Mouse (Mus musculus) spleen, postnatal 36 days (tissue): Measurements from ENCODE around the gene Apol6.

Experiments
- DNase-seq, 2 experiments: peaks; one replicate each; pipeline ENCODE4 v3.0.0; 2022; ENCODE audit warnings: low spot score in 2 of 2, mixed read lengths in 1 of 2

Apol6 gene

DNA sequence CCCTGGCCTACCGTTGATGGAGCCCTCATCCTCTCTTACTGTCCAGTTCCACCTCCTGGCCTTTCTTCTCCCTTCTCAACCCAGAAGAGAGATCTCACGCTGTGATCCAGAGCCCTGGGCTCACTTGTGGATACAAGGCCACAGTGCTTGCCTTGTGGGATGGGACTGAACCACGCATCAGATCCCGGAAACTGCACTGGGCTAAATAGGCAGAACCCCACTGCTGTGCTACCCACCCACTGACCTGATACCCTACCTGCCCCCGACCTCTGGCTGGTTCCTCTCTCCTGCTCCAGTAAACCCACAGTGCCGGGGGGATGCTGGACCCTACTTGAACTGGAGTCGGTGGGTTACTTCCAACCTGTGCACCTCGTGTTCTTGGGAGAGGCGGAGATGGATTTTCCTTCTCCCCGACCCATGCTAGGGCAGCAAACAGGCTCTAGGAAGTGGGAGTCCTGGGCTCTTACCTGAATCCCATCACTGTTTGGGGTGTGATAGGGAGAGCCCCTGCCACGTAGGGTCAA is 26.3 kb downstream of the Apol6 start:
- no peak for DNase-seq

DNA sequence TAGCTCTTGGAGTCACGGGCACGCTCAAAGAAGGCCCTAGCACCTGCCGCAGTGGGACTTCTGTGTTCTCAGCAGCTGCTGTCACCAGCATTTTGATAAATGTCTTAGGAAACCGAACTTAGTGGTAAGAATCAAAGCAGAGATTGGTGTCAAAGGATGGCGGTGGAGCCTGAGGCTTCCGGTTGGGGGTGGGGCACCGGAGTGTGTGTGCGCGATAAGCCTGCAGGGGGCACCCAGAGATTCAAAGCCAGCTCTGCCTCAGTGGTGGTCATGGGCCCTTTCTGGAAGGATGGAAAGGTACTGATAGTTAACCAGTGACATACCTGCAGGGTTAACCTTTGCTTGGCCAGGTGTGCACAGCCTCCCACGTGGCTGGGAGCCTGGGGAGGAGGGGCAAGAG is 27.0 kb downstream of the Apol6 start:
- peak; percentile 5 to 9 for DNase-seq

DNA sequence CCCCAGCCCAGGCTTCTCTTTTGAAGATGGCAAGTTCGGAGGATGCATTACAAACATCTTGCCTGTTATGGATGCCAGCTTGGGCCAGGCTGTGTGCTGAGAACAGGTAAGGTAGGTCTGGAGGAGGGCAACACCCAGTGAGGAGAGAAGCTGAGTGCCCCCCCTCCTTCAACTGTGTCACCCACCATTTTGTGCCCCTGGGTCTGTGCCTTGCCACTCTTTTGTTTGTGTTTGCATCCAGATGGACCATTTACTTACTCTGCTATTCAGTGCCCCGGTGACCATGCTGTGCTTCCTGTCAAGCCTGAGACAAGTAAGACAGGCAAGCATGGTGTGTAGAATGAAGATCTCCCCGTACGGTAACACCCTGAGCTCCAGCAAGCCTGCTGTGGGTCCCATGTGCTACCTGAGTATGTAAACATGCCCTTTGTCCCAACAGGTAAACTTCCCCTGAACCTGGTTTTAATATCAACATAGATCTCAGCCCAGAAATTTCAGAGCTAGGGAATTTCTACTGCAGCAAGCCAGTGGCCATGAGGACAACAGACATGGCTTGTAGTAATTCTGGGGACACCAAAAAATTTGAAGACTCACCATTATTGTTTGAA is 28.1 kb downstream of the Apol6 start:
- no peak for DNase-seq

DNA sequence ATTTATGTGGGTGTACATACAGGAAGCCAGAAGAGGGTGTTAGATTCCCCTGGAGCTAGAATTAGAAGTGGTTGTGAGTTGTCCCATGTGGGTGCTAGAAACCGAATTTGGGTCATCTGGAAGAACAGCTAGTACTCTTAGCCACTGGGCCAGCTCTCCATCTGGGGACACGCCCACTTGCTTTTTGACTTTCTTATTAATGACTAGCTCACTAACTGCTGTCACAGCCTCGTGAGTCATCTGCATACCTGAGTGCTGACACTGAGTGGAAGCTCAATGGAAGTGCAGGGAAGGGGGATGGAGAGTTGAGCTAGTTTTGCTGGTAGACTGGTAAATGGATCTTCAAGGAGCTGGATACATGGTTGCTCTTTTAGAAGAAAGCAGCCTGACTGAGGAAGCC is 32.0 kb downstream of the Apol6 start:
- no peak for DNase-seq

DNA sequence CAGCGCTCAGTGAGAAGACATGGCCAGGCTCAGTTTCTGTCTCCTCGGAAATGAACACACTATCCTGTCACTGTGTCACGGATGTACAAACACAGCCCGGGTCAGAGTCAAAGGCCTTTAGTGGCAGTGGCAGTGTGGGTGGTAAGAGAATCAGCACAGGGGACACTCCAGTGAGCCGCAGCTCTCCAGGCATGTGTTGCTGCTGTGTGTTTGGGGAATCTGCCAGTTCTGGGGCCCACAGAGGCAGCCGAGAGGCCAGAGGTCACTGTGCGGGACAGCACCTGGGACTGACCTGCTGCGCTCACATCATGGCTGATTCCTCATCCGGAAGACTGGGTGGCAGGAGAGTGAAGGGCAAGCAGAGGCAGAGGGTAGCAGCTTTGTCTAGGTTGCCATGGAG is 33.4 kb downstream of the Apol6 start:
- no peak for DNase-seq

DNA sequence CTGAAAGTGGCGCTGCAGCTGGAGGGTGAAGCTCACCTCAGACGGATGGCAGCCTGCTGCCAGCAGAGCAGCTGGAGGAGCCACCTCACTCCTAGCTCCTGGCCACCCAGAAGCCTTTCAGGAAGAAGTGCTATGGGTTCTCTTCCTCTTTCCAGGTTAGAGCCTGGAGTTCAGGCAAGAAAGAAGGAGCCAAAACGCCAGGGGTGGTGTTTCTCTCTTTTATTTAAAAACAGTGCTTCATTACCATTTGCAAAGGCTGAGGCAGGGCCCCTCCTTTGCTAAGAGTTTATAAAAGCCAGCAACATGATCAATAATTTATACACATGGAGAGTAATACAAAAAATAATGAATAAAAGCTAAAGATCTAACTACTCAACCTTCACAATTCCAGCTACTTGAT is 34.3 kb downstream of the Apol6 start:
- no peak for DNase-seq

DNA sequence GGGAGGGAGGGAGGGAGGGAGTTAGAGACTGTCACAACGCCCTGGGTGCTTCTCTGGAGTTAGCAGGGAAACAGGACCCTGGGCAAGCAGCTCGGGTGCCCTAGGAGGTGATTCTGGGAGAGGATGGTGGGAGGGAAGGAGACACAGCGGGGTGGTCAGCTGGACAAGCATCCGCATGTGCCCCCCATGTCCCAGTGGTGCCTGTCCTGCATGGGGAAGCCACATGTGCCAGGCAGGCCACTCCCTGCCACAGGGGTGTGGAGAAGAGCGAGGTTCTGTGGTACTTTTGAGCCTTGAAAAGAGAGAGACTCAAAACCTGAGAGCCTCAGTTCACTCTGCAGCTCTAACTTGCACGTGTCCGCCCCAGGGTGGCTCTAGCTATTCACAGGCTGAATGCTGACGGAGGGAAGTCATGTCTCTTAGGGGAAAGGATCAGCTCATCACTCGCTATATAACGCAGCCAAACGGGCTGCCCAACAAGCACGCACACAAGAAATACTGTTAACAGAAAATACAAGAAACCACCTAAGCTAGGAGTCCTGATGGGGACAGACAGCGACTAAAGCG is 34.8 kb downstream of the Apol6 start:
- no peak for DNase-seq

DNA sequence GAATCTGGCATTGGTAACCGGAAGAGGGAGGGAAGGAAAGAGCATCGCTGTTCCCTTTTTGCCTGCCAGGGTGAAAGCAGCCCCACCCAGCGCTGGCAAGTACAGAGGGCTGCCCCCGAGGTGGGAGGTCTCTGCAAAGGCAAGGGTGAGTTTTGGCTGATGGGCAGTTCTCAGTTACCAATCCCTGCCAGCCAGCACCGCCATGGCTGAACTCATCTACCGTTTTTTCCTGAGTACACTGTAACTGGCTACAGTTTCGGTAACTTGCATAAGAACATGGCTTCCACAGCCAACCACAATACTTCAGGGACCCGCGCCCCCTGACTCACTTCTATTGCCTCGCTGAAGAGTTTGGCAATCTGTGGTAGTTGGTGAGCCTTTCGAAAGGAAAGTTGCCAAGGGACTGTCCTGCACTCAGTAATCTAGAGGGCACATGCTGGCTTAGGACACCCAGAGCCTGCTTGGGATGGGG is 35.4 kb downstream of the Apol6 start:
- no peak for DNase-seq

DNA sequence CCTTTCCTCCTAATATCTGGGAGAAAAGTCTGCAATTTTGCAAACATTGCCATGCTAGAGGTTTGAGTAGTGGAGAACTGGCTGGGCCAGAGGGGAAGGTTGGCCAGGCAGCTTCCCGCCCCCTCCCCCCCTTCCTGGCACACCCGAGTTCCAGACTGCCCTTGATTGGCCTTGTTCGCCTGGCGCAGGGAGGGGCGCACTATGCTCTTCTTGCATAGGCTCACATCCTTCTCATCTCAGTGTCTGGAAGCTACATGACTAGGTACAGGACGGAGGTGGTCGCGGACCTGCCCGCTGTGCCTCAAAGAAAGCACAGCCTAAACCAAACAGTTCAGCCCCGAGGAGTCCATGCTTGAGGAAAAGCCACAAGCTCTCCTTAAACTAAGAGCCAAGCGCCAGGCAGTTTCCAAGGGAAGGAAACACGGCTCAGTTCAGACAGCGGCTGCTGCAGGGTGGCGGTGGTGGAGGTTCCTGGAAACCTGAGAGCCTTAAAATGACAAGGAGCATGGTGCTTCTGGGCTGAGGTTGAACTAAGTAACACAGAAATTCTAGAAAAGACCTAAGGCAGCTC is 36.2 kb downstream of the Apol6 start:
- no peak for DNase-seq

DNA sequence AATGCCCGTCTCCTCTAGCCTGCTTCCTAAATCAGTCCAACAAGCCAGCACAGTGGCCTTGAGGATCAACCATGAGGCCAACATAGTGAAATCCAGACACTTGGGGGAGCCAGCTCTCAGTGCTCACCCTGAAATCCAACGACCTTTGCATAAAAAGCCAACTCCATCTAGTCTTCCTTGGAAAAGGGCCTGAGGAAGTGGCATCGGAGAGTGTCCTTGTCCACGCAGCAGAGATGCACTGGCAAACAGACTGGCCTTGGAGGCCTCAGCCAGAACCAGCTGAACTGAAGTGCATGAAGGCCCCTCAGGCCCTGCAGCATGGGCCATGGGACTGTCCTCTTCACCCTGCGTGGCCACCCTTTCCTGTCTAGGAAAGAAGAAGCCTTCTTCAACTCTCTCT is 36.9 kb downstream of the Apol6 start:
- no peak for DNase-seq

DNA sequence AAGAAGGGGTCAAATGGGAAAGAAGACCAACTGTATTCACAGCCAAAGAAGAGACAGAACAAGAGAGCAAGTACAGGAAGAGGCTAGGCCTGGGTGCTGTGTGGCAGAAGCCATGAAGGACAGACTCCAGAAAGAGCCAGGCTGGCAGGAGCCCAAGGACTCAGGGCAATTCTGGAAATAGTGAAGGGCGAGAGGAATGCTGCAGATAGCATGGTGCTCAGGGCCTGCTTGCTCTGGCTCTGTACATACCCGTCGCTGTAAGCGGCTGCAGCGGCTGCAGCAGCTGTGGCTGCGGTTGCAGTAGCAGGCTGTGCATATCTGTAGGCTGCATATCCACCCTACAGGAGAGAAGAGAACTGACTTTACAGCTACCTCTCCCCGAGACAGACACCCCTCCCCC is 41.3 kb downstream of the Apol6 start:
- DNase-seq: no peak

DNA sequence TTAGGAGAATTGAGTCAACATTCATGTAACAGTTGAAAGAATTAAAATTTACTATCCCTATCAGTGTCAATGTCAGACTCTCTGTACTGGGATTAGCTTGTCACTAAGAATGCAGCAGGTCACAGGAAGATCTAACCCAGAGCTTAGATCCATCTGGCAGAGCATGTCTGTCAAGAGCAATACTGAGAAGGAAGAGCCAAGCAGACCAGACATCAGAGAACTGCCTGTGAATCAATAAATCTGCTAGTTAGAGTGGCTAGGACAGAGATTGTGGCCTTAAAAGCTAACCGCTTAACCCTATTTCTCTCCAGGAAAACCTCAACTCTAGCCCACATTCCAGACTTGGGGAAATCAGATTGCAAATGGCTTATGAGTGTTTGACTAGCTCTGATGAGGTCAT is 42.0 kb downstream of the Apol6 start:
- no peak for DNase-seq

DNA sequence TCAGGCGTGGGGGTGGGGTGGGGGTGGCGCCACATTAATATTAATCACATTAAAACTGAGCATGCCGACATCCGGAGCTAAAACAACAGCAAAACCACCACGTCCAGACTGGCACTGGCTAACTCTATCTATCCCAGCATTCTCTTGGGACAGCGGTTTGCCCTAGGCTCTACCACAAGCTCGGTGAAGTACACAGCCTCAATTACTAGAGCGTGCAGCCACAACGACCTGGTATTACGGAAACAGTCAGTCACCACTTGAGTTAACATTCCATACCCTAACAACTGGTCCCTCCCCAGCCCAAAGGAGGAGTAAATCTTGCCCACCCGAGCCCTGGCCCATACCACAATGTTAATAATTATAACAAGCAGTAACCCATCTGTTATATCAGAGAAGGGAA is 44.7 kb downstream of the Apol6 start:
- DNase-seq: no peak

DNA sequence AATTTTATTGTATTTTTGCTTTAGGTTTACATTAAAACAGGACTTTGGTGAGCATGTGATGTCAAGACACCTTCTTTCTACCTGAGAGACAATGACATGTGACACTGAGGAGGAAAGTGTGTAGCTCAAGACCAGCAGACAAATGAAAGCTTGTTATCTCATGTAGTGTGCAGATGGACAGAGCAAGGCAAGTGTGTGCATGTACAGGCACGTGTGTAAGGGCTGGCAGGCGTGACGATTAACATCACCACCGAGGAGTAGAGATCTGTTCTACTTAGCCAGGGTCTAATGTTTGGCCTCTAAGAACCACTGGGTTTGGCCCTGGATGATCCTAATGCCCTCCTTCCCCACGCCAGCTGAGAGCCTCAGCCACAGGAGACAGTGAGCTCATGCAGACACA is 46.0 kb downstream of the Apol6 start:
- DNase-seq: no peak

DNA sequence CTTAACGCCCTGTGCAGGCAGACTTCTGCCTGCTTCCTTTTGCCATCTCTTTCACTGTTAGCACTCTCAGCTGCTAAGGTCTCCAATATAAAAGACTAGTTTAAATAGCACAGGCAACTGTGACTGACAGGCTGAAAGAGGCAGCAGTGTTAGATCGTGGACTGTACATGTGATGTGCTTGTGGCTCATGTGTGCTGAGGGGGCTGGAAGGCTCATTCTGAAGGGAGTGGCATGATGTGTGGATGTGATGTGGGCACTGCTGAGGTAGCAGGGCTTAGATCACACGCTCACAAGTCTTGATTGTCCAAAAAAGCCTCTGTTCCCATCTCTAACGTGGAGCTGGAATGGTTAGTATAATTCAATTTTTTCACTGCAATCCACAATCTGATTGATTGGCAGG is 46.9 kb downstream of the Apol6 start:
- no peak for DNase-seq

DNA sequence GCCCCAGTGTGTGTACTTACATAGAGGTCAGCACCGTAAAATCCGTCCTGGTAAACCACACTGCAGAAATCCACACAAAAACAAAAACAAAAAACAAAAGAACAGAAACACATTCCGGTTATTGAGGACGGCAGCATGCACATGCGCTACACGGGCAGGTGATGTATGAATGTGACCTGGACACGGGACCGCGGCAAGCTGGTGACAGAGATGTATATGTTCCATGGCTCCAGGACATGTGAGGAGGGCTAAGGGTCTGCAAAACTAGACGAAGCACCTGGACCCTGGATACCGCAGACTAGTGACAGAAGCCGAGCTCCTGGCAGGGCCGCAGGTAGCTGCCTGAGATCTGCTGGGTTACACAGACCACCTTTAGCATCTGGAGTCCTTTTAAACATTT is 49.9 kb downstream of the Apol6 start:
- no peak for DNase-seq

DNA sequence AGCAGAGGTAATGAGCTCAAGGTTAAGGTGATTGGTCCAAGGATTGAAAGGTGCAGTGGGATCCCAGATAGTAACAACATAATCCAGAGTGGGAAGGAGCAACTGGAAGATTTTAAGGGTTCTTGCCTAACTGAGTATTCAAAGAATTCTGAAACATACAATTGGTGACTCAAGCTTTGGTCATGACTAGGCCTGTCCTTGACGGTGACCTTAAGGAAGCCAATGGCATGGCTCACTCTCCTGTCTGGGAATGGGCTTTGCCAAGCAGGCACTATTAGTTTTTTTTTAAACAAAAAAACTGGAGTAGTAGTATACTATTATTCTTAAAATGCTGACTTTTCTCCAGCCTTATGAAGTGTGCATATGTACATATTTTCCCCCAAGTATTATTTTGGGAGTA is 50.7 kb downstream of the Apol6 start:
- no peak for DNase-seq

DNA sequence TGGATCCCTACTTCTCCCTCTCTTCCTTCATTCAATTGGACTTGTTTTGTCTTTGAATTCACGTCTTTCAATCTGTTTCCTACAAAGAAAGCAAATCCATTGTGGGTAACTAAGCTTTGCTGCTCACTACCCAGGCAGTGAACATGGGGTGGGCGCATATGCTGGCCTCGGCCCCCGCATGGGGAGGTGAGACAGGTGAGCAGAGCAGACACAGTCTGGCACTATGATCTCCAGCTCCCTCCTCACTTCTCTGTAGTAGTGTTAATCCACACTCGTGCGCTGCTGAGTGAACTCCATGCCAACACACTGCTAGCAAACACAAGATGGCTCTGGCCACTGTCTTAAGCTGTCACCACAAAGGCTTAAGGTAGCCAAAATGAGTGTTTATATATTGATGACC is 52.8 kb downstream of the Apol6 start:
- DNase-seq: no peak

DNA sequence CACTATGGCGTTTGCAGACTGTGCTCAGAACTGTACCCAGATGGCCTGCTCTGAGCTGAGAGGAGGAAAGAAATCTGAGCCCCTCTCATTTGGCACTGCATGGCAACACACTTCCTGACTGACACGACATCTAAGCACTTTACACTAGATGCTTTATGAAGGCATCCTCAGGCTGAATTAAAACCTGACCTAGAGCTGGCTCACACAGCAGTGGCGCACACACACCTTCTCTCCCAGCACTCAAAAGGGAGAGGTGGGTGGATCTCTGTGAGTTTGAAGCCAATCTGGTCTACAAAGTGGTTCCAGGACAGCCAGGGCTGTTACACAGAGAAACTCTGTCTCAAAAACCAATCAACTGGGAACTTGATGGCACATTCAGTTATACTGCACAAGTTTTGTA is 55.2 kb downstream of the Apol6 start:
- DNase-seq: no peak

DNA sequence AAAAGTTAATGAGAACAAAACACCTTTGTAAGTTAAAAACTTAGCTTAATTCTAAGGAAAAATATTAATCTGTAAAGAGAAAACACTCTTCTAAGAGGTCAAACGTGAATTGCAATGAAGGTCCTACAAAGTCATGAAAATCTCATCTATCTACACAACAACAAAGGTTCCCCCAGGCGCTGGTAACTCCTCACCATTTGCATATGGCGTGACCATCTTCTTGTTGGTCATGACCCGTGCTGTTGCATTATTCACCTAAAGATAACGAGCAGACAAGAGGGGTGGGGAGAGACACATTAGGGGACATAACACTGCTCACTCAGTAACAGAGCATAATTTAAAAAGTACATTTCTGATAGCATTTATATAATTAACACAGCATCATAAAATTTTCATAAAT is 58.2 kb downstream of the Apol6 start:
- DNase-seq: no peak

DNA sequence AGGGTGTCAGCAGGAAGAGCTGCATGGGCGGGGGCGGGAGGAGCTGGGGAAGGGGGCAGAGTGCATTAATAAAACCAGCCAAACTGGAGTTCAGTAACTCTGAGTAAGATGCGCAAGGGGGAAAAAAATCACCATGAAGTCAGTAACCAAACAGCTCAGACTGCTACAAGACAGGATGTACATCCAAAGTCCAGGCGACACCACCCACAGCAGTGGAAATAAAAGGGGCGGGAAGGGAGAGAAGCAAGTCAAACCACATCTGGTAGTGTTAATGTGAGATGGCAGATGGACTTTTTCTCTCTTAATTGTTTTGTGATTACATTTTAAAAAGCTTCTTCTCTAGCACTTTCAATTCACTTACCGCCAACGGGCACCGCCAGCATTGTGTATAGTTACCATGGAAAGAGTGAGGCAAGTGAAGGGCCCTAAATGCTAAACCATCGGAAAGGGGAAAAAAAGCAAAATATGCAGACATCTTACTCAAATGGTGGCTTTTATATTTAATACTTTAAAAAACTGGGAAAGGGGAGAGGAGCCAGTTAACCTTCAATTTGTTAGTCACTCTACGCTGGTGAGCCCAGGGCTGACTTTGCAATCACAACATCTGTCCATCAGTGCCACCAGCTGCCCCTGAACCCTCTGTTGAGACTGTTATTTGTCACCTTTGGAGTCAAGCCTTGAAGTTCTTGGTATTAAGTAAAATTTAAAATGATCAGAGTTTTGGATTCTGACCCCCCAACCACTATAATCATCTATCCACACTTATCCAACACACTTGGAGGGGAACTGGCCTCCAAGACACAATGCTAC is 60.0 kb downstream of the Apol6 start:
- no peak for DNase-seq

DNA sequence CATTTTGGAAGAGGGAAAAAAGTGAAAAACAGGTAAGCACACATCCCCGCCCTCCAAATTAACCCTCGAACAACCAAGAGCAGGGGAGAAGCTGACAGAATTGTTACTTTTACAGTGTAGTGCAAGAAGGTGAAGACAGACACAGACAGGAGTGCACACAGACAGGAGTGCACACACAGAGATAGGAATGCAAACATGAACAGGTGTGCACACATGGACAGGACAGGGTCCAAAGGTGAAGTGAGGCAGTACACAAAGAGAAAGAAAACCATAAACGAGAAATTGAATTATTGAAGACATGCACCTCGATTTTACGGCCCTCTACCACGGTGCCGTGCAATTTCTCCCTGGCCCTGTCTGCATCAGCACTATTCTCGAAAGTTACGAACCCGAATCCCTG is 60.7 kb downstream of the Apol6 start:
- no peak for DNase-seq
